Mouse (Mus musculus) heart, postnatal 0 days (tissue): ENCODE measurements around the gene G6pc.
A peak's percentile ranks its signal among the peaks of the same experiment; 100 is the strongest.

Experiments
- CTCF ChIP-seq: IDR thresholded peaks from 2 replicates; pipeline ENCODE4 v1.5.1; 2016; ENCODE audit warnings: antibody characterized with exemption, control low read depth, low read depth
- EP300 ChIP-seq: IDR thresholded peaks from 2 replicates; pipeline ENCODE4 v1.6.1; 2016; ENCODE audit warnings: antibody characterized with exemption, low read depth

- TF ChIP-seq CTCF (peak; percentile 30; the same call in 1 of the 2 replicates), EP300 (no peak)
Observed at GRCm38 (mm10) chr11:101424925-101425813, 57.8 kb downstream of the G6pc start, which contains the start of the genes Rundc1 and Ptges3l.
